Mouse (Mus musculus): ENCODE measurements around the gene Hmgcs2.

Gene Hmgcs2

DNA sequence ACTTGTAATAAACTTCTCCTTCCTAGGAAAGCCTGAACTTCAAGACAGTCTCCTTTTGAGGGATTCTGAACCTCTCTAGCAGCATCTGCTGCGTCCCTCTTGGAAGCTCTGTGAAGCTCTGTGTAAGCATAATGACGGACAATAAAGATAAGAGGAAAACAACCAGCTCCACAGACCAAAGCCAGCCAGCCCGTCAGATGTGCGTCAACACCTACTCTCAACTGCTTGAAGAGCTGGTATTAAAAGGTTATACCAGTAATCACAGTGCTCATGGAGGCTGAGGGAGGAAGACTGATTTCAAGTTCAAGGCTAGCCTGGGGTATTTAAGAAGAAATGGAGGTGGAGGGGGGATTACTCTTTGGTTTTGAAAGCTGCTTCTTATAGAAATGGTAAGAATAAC, 553 bp upstream of the Hmgcs2 start:
- in situ Hi-C loops (cut with MseI, MboI), result no loop called here

DNA sequence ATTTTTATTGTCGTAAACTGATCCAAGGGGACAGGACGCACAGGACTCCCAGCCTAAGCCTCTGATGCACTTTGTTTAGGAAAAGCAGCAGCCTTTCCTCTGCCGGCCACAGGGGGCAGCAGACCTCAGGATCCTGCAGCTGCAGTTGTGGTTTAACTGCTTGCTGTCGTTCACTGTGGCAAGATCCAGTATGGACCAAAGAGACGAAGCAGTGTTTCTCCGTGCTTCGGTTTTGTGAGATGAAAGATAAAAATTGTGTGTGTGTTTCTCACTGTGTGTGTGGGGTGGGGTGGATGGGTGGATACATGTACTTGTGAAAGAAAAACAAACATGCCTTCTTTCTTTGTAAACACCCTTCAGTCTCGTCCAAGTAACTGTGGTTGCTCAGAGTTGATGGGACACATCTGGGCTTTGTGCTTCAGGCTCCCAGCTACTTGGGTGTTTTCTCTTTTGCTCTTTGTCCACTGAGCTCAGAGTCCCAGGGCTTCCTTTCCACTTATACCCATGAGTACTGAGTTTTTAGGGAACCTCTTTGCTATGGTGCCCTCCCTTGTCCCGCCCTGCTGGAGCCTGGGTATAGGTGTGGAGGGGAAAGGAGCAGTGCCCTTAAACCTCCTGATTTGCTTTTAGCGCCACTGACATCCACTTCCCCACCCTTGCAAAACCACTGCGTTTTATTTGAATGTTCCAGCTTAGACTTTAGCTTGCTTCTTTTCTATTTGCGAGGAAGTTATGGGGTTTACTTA, 871 bp downstream of the Hmgcs2 start:
- in situ Hi-C loops (cut with MseI, MboI), result no loop called here

- in situ Hi-C loops (cut with MseI, MboI), result no loop called here
These were observed 2.2 kb downstream of the Hmgcs2 start for GRCm38 (mm10) chr3:98282422-98282821.

DNA sequence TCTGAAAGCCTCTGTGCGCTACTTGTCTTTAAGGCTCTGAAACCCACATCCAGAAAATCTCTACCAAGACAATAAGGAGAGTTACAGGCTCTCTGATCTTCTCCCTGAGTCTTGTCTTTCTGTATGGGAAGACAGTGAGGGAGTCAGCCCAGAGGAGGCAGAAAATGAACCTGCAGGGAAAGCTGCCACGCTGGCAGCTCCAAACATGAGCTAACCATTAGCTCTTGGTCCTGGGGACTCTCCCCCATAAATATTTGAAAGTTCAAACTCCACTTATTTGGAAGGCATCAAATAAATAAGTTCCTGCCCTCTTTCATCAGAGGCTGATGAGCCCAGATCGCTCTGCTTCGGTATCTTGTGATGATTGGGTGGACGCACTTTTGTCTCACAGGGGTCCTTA, 3.0 kb downstream of the Hmgcs2 start:
- in situ Hi-C loops (cut with MseI, MboI), result no loop called here

DNA sequence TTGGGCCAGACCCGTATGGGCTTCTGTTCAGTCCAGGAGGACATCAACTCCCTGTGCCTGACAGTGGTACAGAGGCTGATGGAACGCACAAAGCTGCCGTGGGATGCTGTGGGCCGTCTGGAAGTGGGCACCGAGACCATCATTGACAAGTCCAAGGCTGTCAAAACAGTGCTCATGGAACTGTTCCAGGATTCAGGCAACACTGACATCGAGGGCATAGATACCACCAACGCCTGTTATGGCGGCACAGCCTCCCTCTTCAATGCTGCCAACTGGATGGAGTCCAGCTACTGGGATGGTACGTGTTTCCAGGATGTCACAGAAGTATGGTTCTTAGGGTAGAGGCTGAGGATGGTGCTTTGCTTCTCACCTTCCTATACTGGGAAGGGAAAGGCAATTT, 10.8 kb downstream of the Hmgcs2 start:
- in situ Hi-C loops (cut with MseI, MboI), result no loop called here

DNA sequence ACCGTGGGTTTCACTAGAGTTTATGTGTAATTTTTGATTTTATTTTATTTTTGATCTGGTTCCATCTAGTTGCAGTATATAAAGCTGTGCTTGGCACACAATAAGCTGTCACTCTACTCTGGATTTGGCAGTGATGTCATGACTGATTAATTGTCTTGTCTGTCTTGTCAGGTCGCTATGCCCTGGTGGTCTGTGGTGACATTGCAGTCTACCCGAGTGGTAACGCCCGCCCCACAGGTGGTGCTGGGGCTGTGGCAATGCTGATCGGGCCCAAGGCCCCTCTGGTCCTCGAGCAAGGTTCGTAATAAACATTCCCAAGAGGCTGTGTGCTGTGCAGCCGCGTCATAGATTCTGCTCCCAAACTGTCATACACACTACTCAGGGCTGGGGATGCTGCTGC, 15.7 kb downstream of the Hmgcs2 start:
- in situ Hi-C loops (cut with MseI, MboI), result no loop called here

GRCm38 (mm10) chr3:98299391-98300100, 19.3 kb downstream of the Hmgcs2 start:
- in situ Hi-C loops (cut with MseI, MboI), result loop anchor here in 1 of 2 experiments (25.0 kb wide), 1 partner anchor 387 kb away; the partner anchor contains the start of gene Sec22b

DNA sequence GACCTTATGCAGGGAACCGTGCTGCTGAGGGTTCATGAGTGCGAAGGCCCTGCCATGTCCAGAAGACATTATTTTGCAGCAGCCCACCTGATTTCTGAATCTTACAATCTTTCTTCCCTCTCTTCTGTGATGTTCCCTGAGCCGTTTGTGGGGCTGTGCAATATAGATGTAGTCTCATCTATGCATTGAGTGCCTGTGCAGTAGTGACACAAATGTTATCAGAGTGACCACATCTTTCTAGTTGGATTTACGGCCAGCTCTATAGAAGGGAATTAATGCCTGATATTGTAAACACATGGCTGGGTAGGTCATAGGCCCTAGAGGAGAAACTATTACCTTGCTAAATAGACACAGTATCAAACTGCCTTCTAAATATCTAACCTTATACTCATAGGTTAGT, 20.0 kb downstream of the Hmgcs2 start:
- in situ Hi-C loops (cut with MseI, MboI), result loop anchor here in 1 of 2 experiments (25.0 kb wide), 1 partner anchor 388 kb away; the partner anchor contains the start of gene Sec22b

- in situ Hi-C loops (cut with MseI, MboI), result loop anchor here in 1 of 2 experiments (25.0 kb wide), 1 partner anchor 389 kb away; the partner anchor contains the start of gene Sec22b
These were observed 21.5 kb downstream of the Hmgcs2 start for GRCm38 (mm10) chr3:98301761-98302160.

DNA sequence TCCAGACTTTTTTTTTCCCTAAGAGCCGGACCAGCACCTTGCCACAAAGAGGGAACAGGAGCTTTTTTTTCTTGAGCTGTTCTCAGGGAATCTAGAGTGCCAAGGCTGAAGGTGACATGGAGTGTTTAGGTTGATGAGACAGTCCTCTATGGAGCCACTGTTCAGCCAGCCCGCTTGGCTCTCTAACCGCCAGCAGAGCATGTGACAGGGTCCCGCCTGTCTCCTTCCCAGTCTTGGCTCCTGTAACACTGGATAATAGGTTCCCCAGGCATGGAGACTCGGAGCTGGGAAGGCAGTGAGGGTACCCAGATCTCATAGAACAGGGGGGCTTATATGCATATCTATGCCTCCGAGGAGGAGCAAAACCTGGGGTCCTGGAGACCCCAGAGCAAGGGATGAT, 28.4 kb downstream of the Hmgcs2 start:
- in situ Hi-C loops (cut with MseI, MboI), result loop anchor here in 1 of 2 experiments (25.0 kb wide), 1 partner anchor 396 kb away; the partner anchor contains the start of gene Sec22b

DNA sequence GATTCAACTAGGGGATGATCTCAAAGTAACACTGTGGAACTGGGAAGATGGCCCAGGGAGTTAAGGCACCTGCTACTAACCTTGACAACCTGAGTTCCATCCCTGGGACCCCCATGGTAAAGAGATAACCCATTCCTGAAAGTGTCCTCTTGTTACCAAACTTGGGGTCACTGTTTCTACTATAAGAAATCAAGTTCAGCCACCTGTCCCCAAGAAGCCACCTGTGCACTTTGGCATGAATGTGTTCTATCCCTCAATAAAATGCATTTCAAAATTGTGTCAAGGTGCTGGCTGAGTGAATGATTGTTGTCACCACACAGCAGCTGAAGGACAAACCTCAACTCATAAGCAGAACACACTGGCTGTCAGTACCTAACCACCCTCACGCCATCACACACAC, 30.2 kb downstream of the Hmgcs2 start:
- in situ Hi-C loops (cut with MseI, MboI), result loop anchor here (10.0 to 25.0 kb wide), 3 partner anchors 86 to 398 kb away; partner anchors contain the start of genes Reg4 (in 1 of the 2) and Sec22b (in 1 of the 2)

- in situ Hi-C loops (cut with MseI, MboI), result loop anchor here (10.0 to 25.0 kb wide), 3 partner anchors 88 to 401 kb away; partner anchors contain the start of genes Reg4 (in 1 of the 2) and Sec22b (in 1 of the 2)
These were observed 32.6 kb downstream of the Hmgcs2 start for GRCm38 (mm10) chr3:98312867-98313266.

DNA sequence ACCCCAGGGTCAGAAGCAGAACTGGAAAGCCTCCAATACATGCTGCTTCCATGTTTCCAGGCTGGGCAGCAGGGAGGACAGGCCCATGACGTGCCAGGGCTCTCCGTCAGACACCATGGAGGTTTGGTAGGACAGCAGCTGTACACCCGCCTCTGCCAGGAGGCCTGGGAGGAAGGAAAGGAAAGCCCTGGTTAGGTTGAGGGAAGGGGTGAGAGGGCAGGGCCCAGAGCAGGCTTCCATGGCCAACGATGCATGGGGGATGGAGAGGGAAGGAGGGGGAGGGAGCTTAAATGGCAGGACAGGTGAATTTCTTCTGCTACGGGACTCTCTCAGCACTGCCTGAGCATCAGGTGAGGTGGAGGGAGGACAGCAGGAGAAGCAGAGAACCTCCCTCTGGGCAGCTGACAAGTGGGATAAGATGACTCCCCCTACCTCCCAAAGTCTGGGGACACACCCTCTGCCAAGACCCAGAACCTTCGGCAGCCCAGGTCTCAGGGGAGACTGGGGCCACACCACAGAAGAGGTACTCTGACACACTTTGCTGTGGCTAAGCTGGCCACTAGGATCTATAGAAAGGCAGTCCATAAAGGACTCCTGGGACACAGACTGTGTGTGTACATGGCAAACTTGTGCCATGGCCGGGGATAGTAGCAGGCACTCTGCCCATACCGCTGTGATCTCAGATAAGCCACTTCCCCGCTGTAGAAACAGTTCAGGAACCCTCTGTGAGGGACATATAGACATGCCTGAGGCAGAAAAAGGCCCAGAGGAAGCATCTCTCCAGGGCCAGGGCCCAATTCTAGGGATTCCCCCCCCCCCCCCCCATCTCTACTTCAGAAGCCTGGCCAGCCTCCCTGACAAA, 33.3 kb downstream of the Hmgcs2 start:
- in situ Hi-C loops (cut with MseI, MboI), result loop anchor here (10.0 to 25.0 kb wide), 3 partner anchors 89 to 401 kb away; partner anchors contain the start of genes Reg4 (in 1 of the 2) and Sec22b (in 1 of the 2)

DNA sequence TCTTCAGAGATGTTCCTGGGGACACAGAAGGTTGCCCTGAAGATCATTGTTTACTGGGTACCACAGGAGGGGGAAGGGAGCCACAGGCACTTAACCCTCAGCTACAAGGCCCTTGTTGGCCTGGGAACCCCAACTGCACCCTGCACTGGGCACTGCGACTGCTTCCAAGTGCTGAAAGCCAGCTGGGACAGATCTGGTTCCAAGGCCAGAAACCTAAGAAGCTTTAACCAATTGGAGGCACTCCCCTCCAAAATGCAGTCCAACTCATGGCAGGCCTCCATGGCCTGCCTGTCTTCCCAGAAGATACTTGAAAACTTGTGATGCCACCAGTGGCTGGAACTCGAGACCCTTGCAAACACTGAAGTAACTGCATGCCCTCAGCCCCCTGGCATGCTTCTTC, 34.9 kb downstream of the Hmgcs2 start:
- in situ Hi-C loops (cut with MseI, MboI), result loop anchor here (10.0 to 25.0 kb wide), 3 partner anchors 90 to 403 kb away; partner anchors contain the start of genes Reg4 (in 1 of the 2) and Sec22b (in 1 of the 2)

- in situ Hi-C loops (cut with MseI, MboI), result loop anchor here (10.0 to 25.0 kb wide), 3 partner anchors 92 to 405 kb away; partner anchors contain the start of genes Reg4 (in 1 of the 2) and Sec22b (in 1 of the 2)
These were observed 36.9 kb downstream of the Hmgcs2 start for GRCm38 (mm10) chr3:98317143-98317542.

DNA sequence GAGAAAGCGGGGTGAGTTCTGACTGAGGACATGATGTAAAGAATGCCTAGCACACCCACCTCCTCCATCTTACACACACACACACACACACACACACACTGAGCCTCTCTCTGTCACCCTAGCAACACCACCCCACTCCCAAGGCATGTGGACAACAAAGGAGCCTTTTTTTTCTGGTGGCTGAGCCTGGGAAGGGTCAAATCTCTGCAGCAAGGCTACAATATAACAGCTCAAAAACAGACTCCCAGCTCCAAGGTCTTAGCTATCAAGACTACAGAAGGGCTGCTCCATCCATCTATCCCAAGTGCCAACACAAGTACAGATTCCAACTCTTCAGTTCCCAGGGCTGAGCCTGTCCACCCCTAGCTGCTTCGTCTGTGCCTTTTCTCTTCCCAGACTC, 39.0 kb downstream of the Hmgcs2 start:
- in situ Hi-C loops (cut with MseI, MboI), result loop anchor here (10.0 to 25.0 kb wide), 3 partner anchors 94 to 407 kb away; partner anchors contain the start of genes Reg4 (in 1 of the 2) and Sec22b (in 1 of the 2)

DNA sequence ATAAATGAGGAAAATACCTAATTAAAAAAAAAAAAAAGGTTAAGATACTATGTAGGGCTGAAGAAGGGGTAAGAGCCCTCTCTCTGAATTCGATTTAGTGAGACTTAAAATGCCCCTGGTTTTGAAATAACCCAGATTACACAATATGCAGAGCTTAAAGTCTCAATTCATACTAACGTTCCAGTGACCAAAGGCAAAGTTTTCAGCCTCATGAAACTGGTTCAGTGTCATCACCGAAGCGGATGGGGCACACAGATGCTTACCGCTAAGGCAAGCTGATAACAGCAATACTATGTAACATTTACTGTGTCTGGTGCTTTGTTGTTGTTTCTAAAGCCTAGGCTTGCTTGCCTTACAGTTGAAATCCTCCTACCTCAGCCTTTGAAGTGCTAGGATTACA, 42.0 kb downstream of the Hmgcs2 start:
- in situ Hi-C loops (cut with MseI, MboI), result loop anchor here in 1 of 2 experiments (25.0 kb wide), 1 partner anchor 410 kb away; the partner anchor contains the start of gene Sec22b

DNA sequence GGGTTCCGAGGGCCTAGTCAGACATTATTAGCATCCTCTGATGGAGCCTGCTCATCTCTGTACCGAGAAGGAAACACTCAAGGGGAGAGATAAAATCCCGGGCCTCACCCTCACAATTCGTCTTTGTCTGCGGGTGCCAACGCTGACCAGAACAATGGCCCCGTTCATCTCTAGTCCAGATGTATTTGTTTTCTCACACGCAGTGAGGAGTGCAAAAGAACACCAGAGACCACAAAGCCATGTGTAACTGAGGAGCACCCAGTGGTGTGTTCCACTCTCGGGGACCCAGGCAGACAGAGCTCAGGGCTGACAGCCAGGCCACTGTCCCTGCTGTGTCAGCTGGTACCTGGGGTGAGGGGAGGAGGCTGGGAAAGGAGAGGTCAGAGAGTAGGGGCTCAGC, 44.0 kb downstream of the Hmgcs2 start:
- in situ Hi-C loops (cut with MseI, MboI), result loop anchor here in 1 of 2 experiments (25.0 kb wide), 1 partner anchor 412 kb away; the partner anchor contains the start of gene Sec22b

GRCm38 (mm10) chr3:98334010-98334409, 53.8 kb downstream of the Hmgcs2 start:
- in situ Hi-C loops (cut with MseI, MboI), result loop anchor here in 1 of 2 experiments (25.0 kb wide), 1 partner anchor 103 kb away; no protein-coding TSS in a partner anchor

DNA sequence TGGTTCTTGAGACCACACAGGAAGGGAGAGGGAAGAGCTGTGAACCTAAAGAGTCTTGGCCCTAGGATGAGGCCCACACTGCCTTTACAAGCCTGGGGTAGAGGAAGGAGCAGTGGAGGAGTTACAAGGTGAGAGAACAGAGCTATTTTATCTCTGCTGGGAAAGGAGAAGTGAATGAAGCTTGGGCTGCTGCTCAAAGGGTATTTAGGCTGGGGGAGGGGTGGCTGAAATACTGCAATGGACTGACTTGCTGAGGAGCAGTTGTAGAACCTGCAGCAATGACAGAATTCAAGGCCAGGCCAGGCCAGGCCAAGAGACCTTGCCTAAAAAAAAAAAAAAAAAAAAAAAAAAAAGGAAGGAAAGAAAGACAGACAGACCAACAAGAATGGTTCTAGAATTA, 55.1 kb downstream of the Hmgcs2 start:
- in situ Hi-C loops (cut with MseI, MboI), result loop anchor here in 1 of 2 experiments (25.0 kb wide), 1 partner anchor 102 kb away; no protein-coding TSS in a partner anchor

All from mouse trophoblast stem cell (cell line).